Mouse (Mus musculus): ENCODE results near the gene Arhgap17. TPM values are rescaled to one million over a fixed set of nuclear protein-coding genes. Genes with fewer than 3 reads are reported as not detected.

Gene Arhgap17
- polyA plus RNA-seq, 1 experiment = 27.9 TPM

DNA sequence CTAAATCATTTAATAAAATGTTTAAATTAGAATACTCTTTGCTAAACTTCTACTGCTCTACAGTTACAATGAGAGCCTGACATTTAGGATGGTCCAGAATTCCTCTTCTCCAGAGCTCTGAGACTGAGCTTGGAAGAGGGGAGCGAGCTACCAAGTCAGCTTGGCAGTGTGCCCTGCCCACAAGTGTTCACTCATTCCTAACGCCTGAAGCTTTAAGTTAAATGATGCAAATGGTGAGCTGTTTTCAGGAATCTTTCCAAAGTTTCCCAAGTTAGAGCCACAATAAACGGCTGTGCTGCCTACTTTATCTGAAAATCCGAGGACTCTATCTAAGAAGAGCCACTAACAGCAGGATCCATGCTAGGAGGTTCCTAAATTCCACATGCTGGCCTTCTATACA, 85.9 kb downstream of the Arhgap17 start:
- DNase-seq (ENCODE audit: low read depth) = no peak

GRCm38 (mm10) chr7:123279797-123280196, 89.9 kb downstream of the Arhgap17 start:
- no peak for DNase-seq (ENCODE audit: low read depth)

DNA sequence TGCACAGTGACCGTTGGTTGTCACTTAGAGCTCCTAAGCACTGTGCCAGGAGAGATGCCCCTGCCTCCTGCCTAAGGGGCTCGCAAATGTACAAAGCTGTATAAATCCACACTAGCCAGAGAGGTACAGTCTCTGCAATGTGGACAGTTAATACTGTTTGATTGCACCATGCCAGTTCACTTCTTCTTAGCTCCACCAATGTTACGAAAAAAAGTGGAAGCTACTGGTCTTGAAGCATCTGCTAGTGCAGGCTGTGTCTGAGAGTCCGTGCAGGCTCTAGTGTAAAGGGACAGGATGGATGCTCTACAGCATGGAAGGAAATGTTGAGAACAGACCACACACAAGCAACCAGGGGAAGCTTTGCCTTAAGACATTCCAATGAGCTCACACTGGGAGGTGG, 93.1 kb downstream of the Arhgap17 start:
- no peak for DNase-seq (ENCODE audit: low read depth)

- DNase-seq (ENCODE audit: low read depth) = no peak
Measured at GRCm38 (mm10) chr7:123273056-123273455, 96.7 kb downstream of the Arhgap17 start.

- no peak for DNase-seq (ENCODE audit: low read depth)
Measured at GRCm38 (mm10) chr7:123258103-123258502, 111.6 kb downstream of the Arhgap17 start.

GRCm38 (mm10) chr7:123254196-123254970, 115.3 kb downstream of the Arhgap17 start:
- DNase-seq (ENCODE audit: low read depth) = no peak

DNA sequence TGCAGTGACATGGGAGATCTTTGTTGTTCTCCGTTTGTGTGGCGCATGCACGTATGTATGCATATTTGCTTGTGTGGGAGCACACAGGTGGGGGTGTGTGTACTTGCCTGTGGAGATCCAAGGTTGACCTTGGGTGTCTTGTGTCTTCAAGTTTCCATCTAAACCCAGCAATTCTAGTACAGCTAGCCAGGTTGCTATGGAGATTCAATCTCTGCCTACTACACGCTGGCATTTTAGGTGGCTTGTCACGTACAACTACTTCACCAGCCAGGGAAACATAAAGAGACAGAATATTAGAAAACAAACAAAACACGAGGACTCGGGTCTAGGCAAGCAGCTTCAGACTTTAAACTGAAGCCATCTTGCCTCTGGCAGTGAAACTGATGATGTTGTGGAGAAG, 116.3 kb downstream of the Arhgap17 start:
- DNase-seq (ENCODE audit: low read depth) = no peak

DNA sequence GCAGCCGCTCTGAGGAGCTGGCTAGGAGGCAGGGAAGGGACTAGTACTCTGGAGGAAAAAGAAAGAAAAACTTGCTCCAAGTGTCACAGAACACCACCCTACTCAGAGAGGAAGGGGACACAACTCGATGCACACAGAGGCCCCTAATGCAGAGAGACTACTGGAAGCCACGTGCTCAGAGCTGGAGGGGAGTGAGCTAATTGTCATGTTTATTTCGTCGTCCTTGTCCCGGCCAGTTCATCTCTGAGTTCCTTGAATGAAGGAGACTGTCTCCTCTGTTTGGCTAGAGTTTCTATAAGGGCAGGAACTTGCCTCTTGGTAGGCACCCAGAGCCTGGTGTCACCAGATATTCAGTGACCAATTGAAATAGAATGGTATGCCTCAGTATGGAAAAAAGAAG, 118.4 kb downstream of the Arhgap17 start:
- no peak for DNase-seq (ENCODE audit: low read depth)

- DNase-seq (ENCODE audit: low read depth) = no peak
Measured at GRCm38 (mm10) chr7:123248166-123248565, 121.5 kb downstream of the Arhgap17 start.

GRCm38 (mm10) chr7:123246504-123247084, 123.1 kb downstream of the Arhgap17 start:
- no peak for DNase-seq (ENCODE audit: low read depth)

DNA sequence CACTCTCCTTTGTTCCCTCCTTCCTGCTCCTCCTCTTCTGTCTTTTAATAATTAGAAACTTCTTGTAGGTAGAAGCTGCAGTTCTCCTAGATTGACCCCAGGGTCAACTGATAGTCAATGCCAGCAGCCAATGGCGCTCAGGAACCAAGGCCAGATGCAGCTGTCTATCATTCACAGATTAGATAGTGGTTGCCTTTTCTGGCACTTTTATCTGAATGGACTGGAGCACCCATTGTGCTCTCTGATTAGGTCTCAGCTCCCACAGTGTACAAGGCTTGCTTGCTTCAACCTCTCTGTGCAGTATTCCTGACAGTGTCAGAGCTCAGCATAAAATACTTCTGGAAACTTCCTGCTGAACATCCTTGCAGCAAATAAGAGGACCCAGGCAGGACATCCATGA, 124.9 kb downstream of the Arhgap17 start:
- no peak for DNase-seq (ENCODE audit: low read depth)

- no peak for DNase-seq (ENCODE audit: low read depth)
Measured at GRCm38 (mm10) chr7:123242241-123242640, 127.5 kb downstream of the Arhgap17 start.

DNA sequence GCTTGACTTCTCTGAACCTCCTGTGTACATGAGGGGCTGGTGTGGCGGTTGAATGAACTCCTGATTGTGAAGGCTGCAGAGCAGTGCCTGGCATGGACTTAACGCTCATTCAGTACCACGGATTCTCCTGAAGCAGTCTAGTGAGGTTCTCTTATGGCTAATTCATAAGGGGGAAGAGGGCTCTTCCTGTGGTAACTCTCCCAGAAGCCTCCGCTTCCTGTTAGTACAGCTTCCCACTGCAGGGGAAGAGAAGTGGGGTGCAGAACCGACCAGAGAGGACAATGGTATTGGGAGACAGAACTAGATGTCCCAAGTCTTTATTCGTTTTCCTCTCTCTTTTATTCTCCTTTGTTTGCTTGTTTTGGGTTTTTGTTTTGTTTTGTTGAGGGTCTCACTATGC, 129.7 kb downstream of the Arhgap17 start:
- no peak for DNase-seq (ENCODE audit: low read depth)

DNA sequence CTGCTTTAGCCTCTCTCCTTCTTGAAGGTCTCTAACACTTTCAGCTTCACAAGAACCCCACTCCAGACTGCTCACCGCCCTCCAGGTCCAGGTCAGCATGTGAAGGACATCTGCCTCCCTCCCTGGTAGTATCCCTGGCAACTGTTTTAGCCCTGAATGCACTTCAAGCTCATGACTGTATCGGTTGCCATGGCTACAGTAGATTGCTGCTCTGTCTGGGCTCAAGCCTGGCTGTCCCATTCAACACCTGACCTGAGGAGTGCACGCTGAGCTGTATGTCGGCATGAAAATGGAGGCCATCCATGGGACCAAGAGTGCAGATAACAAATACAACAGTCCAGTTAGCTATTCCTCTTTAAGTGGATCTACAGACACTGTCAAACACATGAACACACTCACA, 131.1 kb downstream of the Arhgap17 start:
- DNase-seq (ENCODE audit: low read depth) = no peak

- DNase-seq (ENCODE audit: low read depth) = no peak
Measured at GRCm38 (mm10) chr7:123235449-123235848, 134.3 kb downstream of the Arhgap17 start.

Other genes starting within 250 kb of the Arhgap17 start
- gene Tnrc6a, start 246.0 kb downstream of the Arhgap17 start, polyA plus RNA-seq (2012; rRNA removed) = 46.5 and 52.2 TPM in 2 replicates
- gene Slc5a11, start 155.1 kb downstream of the Arhgap17 start, polyA plus RNA-seq (2012; rRNA removed) = 0.28 and 8.5 TPM in 2 replicates
- 54.1 and 57.4 TPM in 2 replicates for gene Lcmt1, start 131 bp downstream of the Arhgap17 start, polyA plus RNA-seq (2012; rRNA removed)
- gene Aqp8, start 92.4 kb upstream of the Arhgap17 start, polyA plus RNA-seq (2012; rRNA removed) = 0.24 and 0.58 TPM in 2 replicates
- gene Zkscan2, start 130.5 kb upstream of the Arhgap17 start, polyA plus RNA-seq (2012; rRNA removed) = 0.24 and 0.34 TPM in 2 replicates